Mouse (Mus musculus): ENCODE measurements around the gene Igsf23.
"Not testable (repeated sequence)": the region's sequence is repeated elsewhere in the genome, so short reads cannot be mapped to it uniquely, and the experiment has no call there.

The Igsf23 gene

DNA sequence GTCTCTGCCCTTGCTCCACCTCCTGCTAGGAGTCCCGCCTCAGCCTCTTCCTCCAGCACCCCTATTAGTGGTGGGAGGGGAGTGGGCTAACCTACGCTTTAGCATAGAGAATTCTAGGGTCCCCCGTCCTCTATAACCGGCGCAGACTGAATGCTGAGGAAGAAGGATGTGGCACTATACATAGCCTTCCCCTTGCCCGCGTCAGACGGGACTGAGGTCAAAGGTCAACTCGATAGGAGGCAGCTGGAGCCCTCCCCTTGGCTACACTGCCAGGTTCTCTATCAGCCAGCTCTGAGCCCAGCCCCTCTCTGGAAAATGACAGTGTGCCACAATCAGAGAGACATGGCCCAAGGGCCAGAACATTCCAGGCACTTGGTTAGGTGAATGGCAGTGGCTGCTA is at the start of gene Igsf23:
Gene Igsf23 (minus strand): TSS at position 168 of the 400 bp plus-strand sequence.
- no peak for DNase-seq

DNA sequence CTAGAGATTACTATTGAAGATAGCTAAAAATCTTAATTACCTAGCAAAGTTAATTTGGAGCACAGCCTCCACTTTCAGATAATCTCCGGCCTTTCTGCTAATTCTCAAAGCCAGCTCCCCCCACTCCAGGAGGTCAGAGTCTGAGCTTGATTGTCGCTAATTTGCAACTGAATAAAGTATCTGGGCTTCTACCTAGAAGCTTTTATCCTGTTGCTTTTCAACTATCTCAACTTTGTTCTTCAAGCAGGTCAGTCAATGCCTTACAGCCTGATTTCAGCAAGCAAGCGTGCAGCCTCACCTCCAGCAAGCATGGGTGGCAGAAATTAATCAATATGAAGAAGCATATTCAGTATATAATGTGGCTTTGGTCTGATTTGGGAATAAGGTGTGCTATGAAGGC is 46.2 kb upstream of the Igsf23 start:
- DNase-seq, result not testable (repeated sequence)

DNA sequence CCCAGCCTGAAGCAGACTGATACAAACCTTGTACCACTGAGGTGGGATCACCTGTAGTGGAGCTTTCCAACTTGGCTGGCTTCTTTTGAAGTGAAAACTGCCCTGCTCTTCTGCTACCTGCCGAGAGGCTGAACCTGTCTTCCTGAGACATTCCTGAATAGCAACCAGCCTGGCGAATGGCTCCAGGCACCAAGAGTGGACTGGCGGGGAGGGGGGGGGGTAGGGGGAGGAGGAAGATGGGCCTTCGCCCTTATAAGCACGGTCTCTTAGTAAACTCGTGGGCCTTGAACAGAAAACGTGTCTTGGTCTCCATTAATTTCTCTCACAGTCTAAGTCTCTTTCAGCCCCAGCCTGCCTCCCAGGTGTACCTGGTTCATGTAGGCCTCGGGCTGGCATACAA is 40.6 kb upstream of the Igsf23 start, which contains the start of gene Nlrp9b:
Gene Nlrp9b (plus strand): TSS at position 301 of the 400 bp plus-strand sequence.
- not testable (repeated sequence) for DNase-seq

DNA sequence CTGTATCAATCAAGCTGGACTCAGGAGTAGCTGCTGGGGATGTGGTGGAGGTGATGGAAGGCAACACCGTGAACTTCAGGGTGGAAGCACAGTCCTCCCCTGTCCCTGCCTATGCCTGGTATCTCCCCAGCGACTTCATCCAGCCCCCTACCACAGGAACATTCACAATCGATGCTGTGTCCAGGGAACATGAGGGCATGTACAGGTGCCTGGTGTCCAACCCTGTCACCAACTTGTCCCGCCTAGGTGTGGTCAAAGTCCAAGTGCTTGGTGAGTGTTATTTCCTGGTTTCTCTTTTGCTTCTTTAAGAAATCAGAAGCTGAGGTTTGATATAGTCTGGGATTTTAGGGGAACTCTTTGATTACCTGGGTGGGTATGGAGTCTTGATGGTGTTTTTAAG is 21.0 kb upstream of the Igsf23 start:
- no peak for DNase-seq

DNA sequence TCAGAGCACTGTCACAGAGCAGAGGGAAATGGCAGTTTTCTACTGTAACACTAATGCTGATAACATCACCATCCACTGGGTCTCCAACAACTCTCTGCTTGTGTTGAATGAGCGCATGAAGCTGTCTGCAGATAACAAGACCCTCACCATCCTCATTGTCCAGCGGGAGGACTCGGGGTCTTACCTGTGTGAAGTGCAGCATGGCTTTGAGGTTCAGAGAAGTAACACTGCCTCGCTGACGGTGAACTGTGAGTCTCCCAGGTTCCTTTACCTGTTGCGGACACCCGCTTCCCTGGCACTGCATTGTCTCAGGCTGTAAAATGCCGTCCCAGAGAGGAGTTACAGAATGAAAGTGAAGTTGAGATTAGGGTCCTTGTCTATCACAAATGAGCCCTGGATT is 19.6 kb upstream of the Igsf23 start:
- no peak for DNase-seq

DNA sequence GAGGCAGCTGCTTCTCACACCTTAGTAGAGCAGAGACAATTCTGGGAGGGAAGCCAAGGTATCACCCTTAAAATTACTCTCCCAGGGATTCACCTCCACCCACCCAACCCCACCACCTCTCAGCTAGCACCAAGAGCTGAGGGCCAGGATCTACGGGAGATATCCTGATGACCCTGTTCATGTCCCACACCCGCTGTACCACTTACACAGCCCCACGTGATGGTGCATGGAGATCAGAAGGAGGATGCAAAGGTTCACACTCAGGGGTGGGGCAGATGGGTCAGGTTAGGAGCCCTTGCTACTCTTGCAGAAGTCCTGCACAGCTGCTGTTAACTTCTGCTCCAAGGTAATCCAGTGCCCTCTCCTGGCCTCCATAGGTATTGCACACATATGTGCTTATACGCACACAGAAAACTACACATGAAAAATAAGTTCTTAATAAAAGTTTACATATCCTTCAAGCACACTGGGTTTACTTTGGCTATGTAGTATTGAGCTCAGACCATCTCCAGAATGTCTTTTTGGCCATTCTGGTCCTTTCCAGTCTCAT is 19.1 kb upstream of the Igsf23 start:
- no peak for DNase-seq

DNA sequence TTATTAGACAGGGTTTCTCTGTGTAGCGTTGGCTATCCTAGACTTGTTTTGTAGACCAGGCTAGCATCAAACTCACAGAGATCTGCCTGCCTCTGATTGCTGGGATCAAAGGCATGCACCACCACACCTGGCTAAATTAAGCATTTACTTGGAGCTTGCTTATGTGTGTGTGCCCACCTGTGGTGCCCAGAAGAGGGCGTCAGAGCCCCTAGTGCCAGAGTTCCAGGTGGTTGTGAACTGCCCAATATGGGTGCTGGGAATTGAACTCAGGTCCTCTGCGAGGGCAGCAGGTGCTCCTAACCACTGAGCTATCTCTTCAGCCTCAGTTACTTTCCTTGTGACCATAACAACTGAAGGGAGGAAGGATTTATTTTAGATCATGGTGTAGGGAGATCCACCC is 18.6 kb upstream of the Igsf23 start:
- no peak for DNase-seq

DNA sequence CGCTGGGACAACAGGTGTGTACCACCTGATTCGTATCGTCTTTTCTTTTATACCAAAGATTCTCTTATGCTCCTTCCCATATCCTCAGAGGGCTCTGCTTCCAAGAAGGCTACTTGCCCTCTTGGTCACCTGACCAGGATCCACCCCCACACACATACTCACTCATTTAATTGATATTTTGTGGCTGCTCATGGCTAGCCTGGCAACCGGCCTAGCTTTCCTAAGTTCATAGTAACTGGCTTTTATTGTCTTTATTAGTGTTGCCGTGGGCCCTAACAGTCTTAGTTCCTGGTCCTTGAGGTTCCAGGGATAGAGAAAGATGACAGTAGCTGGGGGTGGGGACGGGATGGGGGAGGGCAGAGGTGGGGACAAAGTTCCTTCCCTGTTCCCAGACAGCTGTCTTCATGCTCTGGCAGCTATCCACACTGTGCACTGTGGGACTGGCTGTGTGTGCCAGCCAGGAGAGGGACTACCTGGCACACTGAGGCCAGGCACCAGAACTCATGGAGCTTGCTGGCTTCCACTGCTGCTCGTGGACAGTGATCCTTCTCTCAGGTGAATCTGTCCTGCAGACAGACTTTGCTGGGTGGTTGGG is 14.5 kb upstream of the Igsf23 start, which contains the start of gene Ceacam20:
Gene Ceacam20 (plus strand): TSS at position 428 of the 595 bp plus-strand sequence.
- DNase-seq, result no peak

DNA sequence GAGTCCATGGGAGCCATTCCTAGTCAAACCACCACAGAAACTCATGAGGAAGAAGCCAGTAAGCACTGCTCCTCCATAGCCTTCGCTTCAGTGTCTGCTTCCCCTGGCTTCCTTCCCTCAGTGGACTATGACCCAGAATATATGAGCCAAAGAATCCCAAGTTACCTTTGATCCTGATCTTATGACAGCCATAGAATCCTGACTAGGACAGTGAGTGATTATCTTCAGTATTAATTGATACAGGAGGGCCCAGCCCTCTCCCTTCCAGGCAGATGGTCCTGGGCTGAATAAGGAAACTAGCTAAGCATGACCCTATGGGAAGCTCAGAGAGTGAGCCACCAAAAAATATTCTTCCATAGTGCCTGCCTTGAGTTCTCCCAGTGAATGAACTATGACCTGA is 11.9 kb upstream of the Igsf23 start:
- no peak for DNase-seq

DNA sequence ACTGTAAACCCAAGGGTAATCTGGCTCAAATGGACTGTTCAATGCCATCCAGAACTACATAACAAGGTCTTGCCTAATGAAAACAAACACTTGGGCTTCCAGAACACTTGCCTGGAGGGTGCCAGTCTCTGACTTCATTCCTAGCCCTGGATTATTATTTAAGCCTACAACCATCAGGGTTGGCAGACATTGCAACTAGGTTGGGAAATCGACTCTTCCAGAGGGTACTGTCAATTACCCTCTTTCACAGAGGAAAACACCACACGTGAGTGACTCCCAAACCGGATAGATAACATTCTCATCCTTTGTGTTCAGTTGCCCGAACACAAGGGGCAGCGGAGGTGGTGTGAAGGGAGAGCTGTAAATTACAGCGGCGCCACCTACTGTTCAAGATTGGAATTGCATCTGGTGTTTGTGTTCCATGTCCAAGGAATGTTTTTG is 5.8 kb upstream of the Igsf23 start:
- peak; percentile 85 for DNase-seq

DNA sequence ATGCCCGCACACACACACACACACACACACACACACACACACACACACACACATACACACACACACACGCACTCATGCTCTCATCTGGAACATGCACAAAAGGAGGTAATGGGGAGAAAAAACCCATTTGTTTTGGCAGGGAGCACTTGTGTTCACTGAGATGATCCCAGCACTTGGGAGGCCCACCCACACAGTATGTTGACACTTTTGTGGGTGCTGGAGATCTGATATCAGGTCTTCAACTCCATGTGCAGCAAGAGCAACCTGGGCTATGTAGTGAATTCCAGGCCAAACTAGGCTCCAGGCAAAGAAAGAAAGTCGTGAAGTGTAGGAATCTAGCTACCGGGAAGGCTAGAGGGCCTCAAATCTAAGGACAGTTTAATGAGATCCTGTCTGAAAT is 5.3 kb upstream of the Igsf23 start:
- DNase-seq, result no peak

DNA sequence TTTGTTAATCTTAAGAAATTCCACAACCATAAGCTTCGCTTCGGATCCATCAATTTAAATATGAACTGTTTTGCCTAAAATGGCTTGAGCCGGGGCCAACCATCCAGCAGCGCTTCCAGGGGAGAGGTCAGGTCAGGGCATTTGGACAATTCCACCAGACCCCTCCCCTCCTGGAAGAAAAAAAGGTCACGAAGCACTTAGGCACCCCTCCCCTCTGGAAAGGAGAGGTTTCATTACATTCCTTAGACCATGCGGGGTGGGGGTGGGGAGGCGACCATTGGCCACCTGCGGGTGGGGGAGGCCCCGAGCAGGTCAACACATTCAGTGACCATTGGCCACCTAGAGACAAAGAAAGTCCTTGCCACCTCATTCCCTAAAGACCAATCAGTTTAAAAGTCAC is 2.5 kb upstream of the Igsf23 start:
- DNase-seq, result peak; percentile 27

DNA sequence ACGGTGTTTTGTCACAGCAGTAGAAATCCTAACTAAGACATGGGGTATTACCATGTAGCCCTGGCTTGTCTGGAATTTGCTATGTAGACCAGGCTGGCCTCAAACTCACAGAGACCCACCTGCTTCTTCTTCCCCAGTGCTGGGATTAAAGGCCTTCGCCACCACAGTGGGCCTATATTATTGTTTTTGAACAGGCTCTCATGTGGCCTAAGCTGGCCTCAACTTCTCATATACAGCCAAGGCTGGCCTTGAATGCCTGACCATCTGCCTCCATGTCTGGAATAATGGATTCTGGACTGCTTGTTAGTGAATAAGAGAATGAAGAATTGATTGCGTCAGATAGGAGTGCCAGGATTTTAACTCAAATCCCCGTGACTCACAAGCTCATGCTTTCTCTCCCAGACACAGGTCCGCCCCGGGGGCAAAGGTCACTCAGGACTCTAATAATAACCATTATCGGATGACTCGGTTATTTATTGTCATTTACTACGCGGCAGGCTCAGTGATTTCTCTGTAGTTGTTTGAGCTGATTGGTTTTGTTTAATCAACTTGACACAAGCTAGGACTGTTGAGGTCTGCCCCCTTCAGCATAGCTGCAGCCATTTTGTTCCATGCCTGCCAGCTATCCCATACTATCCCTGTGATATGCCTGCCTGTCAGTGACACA is 1.9 kb upstream of the Igsf23 start:
- DNase-seq, result peak; percentile 34

DNA sequence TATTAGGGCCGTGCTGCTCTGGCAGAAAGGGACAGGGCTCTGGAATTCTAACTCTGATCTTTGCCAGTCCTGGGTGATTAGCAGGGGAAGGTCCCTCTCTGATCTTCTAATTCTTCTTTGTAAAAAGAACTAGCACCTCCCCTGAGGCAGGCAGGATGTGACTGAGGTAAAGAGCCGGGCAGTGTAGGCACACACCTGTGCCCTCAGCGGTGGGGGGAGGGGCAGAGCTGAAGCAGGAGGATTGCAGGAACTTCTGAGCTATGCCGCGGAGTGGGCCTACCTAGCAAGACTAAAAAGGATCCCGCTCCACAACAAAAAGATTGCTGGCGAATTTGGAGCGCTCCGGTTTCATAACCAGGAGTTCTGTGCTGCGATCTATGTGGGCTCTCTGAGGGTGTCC is 560 bp downstream of the Igsf23 start:
- no peak for DNase-seq

DNA sequence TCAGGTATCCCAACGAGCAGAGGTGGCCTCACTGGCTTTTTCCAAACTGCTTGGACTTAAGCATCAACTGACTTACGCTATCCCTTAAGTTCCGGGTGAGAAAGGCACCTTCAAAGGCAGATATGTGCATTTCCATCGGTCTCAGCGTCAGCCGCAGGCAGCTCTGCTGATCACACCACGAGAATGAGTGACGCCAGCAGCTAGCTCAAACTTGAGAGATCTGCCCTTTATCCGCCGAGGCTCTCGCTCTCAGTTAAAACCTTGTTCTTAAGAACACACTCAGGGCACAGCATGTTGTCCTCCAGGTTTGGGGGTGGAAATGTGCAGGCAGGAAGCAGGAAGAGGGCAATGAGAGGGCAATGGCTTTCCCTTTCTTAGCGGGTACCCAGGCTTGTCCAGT is 1.6 kb downstream of the Igsf23 start:
- no peak for DNase-seq

DNA sequence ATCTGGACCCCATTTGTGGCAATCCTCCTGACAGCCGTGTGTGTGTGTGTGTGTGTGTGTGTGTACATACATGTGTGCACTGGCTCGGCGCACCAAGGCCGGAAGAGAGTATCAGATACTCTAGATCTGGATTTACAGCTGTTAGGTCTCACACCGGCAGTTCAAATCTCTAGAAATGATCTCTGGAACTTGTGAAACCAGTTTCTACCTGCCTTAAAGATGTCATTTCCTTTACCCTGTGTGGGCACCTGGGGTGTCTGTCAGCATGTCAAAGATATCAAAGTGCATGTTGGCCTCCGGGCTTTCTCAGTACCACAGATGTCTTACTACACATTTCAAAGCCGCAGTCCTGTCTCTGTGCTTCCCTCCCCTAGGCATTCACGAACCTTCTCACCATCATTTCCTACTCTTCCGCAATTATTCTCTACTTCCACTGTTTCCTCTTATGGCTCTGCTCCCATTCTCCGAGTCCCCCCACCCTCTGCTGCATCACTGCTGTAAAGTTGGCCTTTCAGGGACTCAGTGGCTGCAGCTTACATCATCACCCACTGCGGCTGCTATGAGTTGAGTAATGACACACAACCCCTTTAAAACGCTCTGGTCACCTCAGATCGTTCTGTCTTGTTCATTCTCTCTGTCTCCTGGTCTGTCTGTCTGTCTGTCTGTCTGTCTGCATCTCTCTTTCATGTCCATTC is 4.6 kb downstream of the Igsf23 start:
- no peak for DNase-seq

DNA sequence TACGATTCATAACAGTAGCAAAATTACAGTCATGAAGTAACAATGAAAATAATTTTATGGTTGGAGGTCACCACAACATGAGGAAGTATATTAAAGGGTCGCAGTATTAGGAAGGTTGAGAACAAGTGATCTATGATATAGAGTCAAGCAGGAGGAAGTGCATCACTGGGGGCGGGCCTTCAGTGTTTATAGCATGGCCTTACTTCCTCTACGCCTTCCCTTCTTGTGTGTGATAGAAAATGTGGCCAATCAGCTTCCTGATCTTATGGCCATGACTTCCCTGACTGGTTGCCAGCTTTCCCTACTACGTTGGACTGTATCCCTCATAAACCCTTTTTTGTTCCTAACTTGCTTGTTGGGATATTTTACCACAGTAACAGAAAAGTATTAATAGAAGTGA is 5.4 kb downstream of the Igsf23 start:
- no peak for DNase-seq

DNA sequence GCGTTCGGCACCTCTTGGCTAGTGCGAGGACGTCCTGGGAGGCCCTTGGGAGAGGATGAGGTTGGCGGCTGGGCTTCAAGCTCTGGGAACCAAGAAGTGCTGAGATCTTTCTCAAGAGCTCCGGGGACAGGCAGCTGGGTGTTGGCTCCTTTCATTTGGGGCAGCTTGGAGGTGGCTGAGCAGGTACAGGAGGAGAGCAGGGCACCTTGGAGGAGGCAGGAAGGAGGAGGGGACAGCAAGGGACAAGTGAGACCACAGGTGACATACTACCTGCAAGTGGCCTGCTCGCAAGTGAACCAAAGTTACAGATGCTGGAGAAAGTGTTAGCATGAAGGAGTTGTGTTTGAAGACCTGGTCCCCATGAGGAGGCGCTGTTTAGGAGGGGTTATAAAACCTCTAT is 5.8 kb downstream of the Igsf23 start:
- no peak for DNase-seq

DNA sequence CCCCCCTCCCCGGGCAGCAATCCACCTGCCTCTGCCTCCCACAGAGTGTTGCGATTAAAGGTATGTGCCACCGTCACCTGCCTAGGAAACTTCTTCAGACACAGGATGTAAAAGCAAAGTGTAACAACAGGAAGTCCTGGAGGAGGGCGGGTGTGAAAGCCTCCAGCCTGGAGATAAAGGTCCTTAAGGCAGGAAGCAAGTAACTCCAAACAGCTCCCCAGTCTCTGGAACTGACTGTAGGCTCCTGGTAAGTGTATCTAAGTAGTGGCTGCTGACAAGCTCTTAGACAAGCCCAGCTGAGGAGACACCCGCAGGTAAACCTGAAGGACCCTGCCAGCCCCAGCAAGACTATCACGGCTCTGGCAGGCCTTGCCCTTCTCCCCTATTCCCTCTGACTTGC is 10.3 kb downstream of the Igsf23 start:
- DNase-seq, result no peak

DNA sequence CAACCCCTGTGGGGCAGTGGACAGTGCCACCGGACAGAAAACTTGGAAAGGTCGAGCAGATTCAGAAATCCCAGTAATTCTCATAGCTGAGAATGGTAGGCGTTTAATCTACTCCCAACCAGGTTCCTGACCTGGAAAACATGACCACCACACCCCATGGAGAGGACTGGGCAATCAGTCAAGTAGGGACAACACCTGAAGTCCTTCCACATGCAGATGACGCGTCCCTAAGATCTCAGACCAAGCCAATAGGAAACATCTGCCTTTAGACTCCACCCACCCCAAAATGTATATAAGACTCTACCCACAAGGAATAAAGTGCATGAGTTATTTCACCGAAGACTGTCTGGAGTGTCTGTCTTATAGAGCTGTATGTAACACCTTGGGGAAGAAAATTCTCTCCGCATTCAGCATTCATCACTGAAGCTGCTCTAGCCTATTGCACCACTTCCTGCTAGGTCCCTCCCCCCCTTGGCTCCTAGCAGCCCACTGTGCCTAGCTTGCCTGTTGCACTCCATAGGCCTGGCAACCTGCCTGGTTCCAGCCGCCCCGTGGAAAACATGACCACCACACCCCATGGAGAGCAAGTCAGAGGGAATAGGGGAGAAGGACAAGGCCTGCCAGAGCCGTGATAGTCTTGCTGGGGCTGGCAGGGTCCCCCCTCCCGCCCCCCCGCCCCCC is 10.9 kb downstream of the Igsf23 start:
- DNase-seq, result no peak

DNA sequence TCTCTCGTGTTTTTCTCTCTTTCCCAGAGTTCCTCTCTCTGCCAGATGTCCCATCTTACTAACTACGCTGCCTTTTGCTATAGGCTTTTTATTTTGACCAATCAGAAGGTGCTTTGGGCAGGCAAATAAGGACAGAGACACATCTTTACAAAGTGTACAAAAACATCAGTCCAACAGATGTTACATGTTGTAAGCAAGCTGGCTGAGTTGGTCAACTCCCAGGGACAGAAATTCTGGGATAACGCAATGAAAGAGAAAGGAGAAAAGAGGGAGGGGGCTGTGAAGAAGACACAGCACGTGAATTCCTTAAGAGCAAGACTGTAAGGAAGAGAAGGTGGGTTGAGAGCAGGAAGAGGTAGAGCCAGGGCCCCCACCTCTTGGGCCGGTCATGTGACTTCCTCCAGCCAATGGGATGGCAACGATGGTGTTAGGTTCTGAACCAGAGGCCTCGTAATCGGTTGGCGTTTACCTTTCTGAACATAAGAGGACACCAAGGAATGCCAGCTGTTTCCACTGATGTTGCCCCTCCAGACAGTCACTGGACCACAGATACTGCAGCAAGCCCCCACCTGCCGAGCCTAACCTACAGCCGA is 13.2 kb downstream of the Igsf23 start:
- DNase-seq, result no peak

DNA sequence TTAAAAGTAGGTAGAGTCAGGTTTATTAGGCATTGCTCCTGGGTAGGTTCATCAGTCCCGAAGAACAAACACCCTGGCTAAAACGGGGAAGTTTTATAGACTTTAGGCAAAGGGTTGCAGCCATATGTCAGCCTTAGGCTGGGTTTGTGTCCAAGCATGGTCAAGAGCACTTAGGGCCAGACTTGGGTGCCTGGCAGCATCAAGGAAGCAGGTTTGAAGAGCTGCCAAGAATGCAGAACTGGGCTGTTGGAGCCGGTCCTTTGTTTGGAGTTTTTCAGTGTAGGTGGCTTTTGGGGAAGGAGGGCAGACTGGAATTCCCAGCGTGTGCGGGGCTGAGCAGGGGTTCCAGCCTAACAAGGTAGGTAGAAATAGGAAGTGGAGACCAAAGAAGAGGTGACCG is 14.6 kb downstream of the Igsf23 start:
- no peak for DNase-seq

Measured in retina, postnatal 1 day (tissue).